Mouse (Mus musculus) G1E (cell line): Measurements from ENCODE around the gene Cfap69.

Source experiments
- CTCF ChIP-seq: IDR thresholded peaks from 2 replicates; pipeline ENCODE4 v1.5.1; 2012; ENCODE audit warnings: low read depth, low read length, inconsistent platforms, mixed read lengths
- GATA1 ChIP-seq: IDR thresholded peaks from 2 replicates; pipeline ENCODE4 v1.6.1; 2012; ENCODE audit warnings: borderline replicate concordance, low read length, inconsistent platforms, mixed read lengths

DNA sequence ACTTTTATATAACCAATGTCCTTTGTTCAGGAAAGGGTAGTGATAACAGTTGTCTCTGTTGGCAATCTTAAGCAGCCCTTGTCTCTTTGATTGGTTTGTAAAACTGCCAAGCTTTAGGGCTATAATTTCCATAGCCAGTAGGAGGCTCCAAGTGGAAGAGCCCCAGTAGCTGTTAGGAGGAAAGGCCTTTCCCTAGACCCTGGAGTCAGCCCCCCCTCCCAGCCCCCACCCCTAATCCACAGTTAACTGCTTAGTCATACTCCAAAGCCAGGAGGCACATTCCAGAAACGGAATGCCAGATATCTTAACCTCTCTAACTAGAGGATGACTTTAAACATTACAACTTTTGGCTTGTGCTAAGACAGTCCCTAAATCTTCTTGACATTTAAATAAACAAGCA, 22.9 kb upstream of the Cfap69 start:
- TF ChIP-seq CTCF (no peak), GATA1 (no peak)
